Mouse (Mus musculus) hindbrain, embryonic 14.5 days (tissue): ENCODE results near the gene Aqp8. TPM values are rescaled to one million over a fixed set of nuclear protein-coding genes. Genes with fewer than 3 reads are reported as not detected.

Source experiments
- ATAC-seq: fragments of 200-750 bp; cut with Nextera tagmentation; 2 replicates; pipeline ENCODE4 v1.8.0; 2017; ENCODE audit warnings: moderate number of reproducible peaks, mild to moderate bottlenecking, moderate TSS enrichment, moderate library complexity; ENCODE audit not compliant: low FRiP score
- DNase-seq: peaks from one replicate; pipeline ENCODE4 v3.0.0-alpha.2; 2015; ENCODE audit warnings: low spot score
- H3K27ac ChIP-seq: fragments of 300-500 bp; sonication (generic); 2 replicates; pipeline ENCODE4 v1.5.1; 2014; ENCODE audit warnings: mild to moderate bottlenecking, moderate library complexity
- H3K27me3 ChIP-seq: fragments of 300-500 bp; sonication (generic); 2 replicates; pipeline ENCODE4 v1.6.1; 2014; ENCODE audit warnings: mild to moderate bottlenecking, low read length, mixed read lengths; ENCODE audit not compliant: control insufficient read depth, insufficient read depth
- H3K36me3 ChIP-seq: fragments of 300-500 bp; sonication (generic); replicated peaks from 2 replicates; pipeline ENCODE4 v1.6.1; 2014; ENCODE audit not compliant: control insufficient read depth, insufficient read depth
- H3K4me1 ChIP-seq: fragments of 300-500 bp; sonication (generic); replicated peaks from 2 replicates; pipeline ENCODE4 v1.6.1; 2014; ENCODE audit warnings: antibody characterized with exemption, low read length, mixed read lengths; ENCODE audit not compliant: control insufficient read depth, insufficient read depth
- H3K4me2 ChIP-seq: fragments of 300-500 bp; sonication (generic); replicated peaks from 2 replicates; pipeline ENCODE4 v1.6.1; 2014; ENCODE audit warnings: mild to moderate bottlenecking, moderate library complexity
- H3K4me3 ChIP-seq: fragments of 300-500 bp; sonication (generic); replicated peaks from 2 replicates; pipeline ENCODE4 v1.5.1; 2014; ENCODE audit warnings: mild to moderate bottlenecking, low read length
- H3K9ac ChIP-seq: fragments of 300-500 bp; sonication (generic); 2 replicates; pipeline ENCODE4 v1.6.1; 2014
- H3K9me3 ChIP-seq: fragments of 300-500 bp; sonication (generic); 2 replicates; pipeline ENCODE4 v1.6.1; 2016; ENCODE audit warnings: low read length; ENCODE audit not compliant: control insufficient read depth
- WGBS: fragments of 180-500 bp; shearing (Covaris S2); extraction: QIAGEN DNeasy Blood & Tissue Kit; methylation state at CpG from one replicate; pipeline ENCODE4 v1.1.7; 2014; 5-methylcytosine and 5-hydroxymethylcytosine counted together
- polyA plus RNA-seq: library from polyadenylated mRNA; unstranded; fragments of >200 nt; fragmentation: Nextera tagmentation; extraction: Ambion mirVana; gene quantifications from 2 replicates; pipeline ENCODE4 v1.2.1, GENCODE M21; 2014

Gene Aqp8
- polyA plus RNA-seq, 1 experiment from 2014 or later = not detected

- Histone ChIP-seq H3K4me3 (no peak overlapping the region), H3K4me2 (no peak overlapping the region), H3K36me3 (peaks cover 38% of the 10 kb centered on the region), H3K27me3 (no peaks in the 10 kb centered on the region), H3K27ac (no peak overlapping the region), H3K4me1 (no peaks in the 10 kb centered on the region), H3K9me3 (0 out of 2 replicates have a peak, but pooled peaks cover 8% of the 10 kb centered on the region), H3K9ac (no peak overlapping the region)
- DNase-seq (no peak), ATAC-seq (no peak)
- 65% methylated on average over 4 of the region's 4 CpGs for WGBS
Observed at GRCm38 (mm10) chr7:123431206-123431605, 30.9 kb upstream of the Aqp8 start.

DNA sequence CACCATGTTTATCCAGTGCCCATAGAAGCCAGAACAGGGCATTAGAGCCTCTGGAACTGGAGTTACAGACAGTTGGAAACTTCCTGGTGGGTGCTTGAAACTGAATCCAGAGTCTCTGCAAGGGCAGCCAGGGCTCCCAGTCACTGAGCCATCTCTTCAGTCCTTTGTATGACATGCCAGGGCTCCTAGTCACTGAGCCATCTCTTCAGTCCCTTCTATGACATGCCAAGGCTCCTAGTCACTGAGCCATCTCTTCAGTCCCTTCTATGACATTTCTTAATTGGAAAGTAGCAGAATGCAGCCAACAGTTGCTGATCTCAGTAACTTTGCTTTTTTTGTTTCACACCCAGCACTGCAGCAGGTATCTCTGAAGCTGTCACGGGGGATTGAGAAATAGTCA is 20.0 kb upstream of the Aqp8 start:
- H3K27me3 ChIP-seq = no peaks in the 10 kb centered on the region
- H3K9ac ChIP-seq = no peak overlapping the region
- 85% methylated on average over 1 of the region's 1 CpGs for WGBS
- no peak overlapping the region for H3K4me2 ChIP-seq
- H3K36me3 ChIP-seq = no peaks in the 10 kb centered on the region
- ATAC-seq (no peak), DNase-seq (no peak)
- H3K4me1 ChIP-seq = no peaks in the 10 kb centered on the region
- H3K27ac ChIP-seq = no peak overlapping the region
- 0 out of 2 replicates have a peak, but pooled peaks cover 2% of the 10 kb centered on the region for H3K9me3 ChIP-seq
- no peak overlapping the region for H3K4me3 ChIP-seq

DNA sequence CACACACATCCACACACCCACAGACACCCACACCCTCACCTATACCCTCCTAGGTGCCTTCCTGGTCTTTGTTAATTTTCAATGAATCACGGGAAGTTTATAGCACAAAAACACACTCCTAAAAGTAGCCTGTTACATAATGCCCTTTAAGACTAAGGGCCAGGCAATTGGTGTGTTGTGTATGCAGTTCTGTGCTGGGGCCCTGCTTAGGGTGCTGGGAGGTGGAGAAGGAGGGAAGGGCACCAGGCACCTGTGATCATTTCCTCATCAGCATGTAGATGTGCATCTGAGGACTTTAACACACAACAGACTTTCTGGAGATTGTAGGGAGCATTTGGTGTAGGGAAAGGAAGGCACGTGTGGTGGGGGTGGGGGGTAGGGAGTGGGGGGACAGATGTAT is 13.3 kb upstream of the Aqp8 start:
- H3K4me2 ChIP-seq = no peak overlapping the region
- WGBS = 95% methylated on average over 2 of the region's 2 CpGs
- H3K4me1 ChIP-seq = no peaks in the 10 kb centered on the region

DNA sequence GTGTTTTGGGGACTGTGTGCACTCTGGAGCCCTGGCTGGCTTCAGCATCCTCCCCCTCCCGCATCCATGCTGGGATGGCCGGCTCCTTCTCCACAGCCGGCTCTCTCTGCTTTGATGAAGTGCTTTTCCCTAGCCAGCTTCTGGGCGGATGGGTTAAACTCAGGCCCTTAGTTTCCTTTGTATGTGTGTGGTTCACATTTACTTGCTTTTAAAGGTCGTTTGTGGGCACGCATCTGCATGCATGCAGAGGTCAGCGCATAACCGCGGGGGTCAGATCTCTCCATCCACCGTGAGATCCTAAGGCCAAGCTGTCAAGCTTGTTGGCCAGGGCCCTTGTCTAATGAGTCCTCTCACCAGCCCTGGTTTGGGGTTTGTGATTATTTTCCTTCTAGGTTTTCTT is 12.4 kb upstream of the Aqp8 start:
- H3K4me2 ChIP-seq = no peak overlapping the region
- H3K9me3 ChIP-seq = no peaks in the 10 kb centered on the region
- no peak overlapping the region for H3K27ac ChIP-seq
- no peaks in the 10 kb centered on the region for H3K27me3 ChIP-seq
- H3K4me3 ChIP-seq = no peak overlapping the region
- no peak overlapping the region for H3K9ac ChIP-seq
- WGBS = 59% methylated on average over 10 of the region's 10 CpGs
- H3K36me3 ChIP-seq = no peaks in the 10 kb centered on the region
- ATAC-seq (no peak), DNase-seq (no peak)
- no peaks in the 10 kb centered on the region for H3K4me1 ChIP-seq

More for the DNA sequence above, 13.3 kb upstream of the Aqp8 start:
- ATAC-seq (no peak), DNase-seq (no peak)
- H3K27ac ChIP-seq = no peak overlapping the region
- H3K27me3 ChIP-seq = no peaks in the 10 kb centered on the region
- H3K9ac ChIP-seq = no peak overlapping the region
- no peaks in the 10 kb centered on the region for H3K36me3 ChIP-seq
- no peaks in the 10 kb centered on the region for H3K9me3 ChIP-seq
- no peak overlapping the region for H3K4me3 ChIP-seq

DNA sequence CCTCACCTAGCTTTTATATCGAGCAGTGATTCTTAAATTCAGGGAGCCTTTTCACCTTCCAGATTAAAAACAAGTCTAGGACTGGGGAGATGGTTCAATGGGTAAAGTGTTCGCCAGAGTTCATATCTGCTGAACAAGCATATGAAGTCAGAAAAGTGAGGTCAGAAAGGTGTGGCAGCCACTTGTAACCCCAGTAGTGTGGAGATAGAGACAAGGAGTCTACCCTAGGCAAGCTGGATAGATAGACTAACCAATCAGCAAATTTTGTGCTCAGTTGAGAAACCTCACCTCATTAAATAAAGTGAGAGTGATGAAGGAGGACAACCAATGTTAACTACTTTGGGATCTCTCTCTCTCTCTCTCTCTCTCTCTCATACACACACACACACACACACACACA is 11.6 kb upstream of the Aqp8 start:
- no peak overlapping the region for H3K4me2 ChIP-seq
- DNase-seq = no peak
- no peaks in the 10 kb centered on the region for H3K9me3 ChIP-seq
- no peaks in the 10 kb centered on the region for H3K36me3 ChIP-seq
- no peak for ATAC-seq
- no peak overlapping the region for H3K4me3 ChIP-seq
- H3K27ac ChIP-seq = no peak overlapping the region
- whole genome bisulfite sequencing = 91% methylated on average over 2 of the region's 2 CpGs
- H3K4me1 ChIP-seq = no peaks in the 10 kb centered on the region
- H3K9ac ChIP-seq = no peak overlapping the region
- no peaks in the 10 kb centered on the region for H3K27me3 ChIP-seq

- DNase-seq (no peak), ATAC-seq (no peak)
- Histone ChIP-seq H3K36me3 (no peaks in the 10 kb centered on the region), H3K4me1 (no peaks in the 10 kb centered on the region), H3K9me3 (no peaks in the 10 kb centered on the region), H3K9ac (no peak overlapping the region), H3K4me3 (no peak overlapping the region), H3K4me2 (no peak overlapping the region), H3K27me3 (no peaks in the 10 kb centered on the region), H3K27ac (no peak overlapping the region)
- WGBS = 89% methylated on average over 6 of the region's 6 CpGs
Observed at GRCm38 (mm10) chr7:123452551-123452950, 9.5 kb upstream of the Aqp8 start.

DNA sequence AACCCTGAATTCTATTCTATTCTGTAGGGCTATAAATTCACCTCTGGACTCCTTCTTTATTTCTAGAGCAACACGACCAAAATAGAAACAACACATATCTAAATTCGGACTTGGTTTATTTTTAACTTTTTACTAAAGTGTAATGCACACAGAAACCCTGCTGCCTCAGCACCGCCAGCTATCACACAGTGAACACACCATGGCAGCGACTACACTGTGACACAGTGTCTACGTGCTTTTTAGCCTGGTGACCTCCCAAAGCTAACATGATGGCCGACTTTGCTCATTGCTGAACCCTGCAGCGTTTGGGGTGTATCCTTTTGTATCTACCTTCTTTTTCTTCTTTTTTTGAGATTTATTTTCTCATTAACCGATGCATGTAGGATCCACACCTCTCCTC is 9.0 kb upstream of the Aqp8 start:
- no peak for ATAC-seq

GRCm38 (mm10) chr7:123455088-123455487 is 7.0 kb upstream of the Aqp8 start:
- ATAC-seq (no peak), DNase-seq (no peak)
- Histone ChIP-seq H3K27me3 (no peaks in the 10 kb centered on the region), H3K9ac (no peak overlapping the region), H3K9me3 (no peaks in the 10 kb centered on the region), H3K4me1 (no peaks in the 10 kb centered on the region), H3K36me3 (no peaks in the 10 kb centered on the region), H3K27ac (no peak overlapping the region), H3K4me2 (no peak overlapping the region), H3K4me3 (no peak overlapping the region)
- WGBS = 92% methylated on average over 3 of the region's 3 CpGs

More for the DNA sequence above, 9.0 kb upstream of the Aqp8 start:
- no peaks in the 10 kb centered on the region for H3K27me3 ChIP-seq
- WGBS = 91% methylated on average over 8 of the region's 8 CpGs
- H3K4me3 ChIP-seq = no peak overlapping the region
- no peaks in the 10 kb centered on the region for H3K36me3 ChIP-seq
- no peak overlapping the region for H3K27ac ChIP-seq
- H3K9me3 ChIP-seq = no peaks in the 10 kb centered on the region
- H3K4me2 ChIP-seq = no peak overlapping the region
- DNase-seq = no peak
- H3K4me1 ChIP-seq = no peaks in the 10 kb centered on the region
- H3K9ac ChIP-seq = no peak overlapping the region

DNA sequence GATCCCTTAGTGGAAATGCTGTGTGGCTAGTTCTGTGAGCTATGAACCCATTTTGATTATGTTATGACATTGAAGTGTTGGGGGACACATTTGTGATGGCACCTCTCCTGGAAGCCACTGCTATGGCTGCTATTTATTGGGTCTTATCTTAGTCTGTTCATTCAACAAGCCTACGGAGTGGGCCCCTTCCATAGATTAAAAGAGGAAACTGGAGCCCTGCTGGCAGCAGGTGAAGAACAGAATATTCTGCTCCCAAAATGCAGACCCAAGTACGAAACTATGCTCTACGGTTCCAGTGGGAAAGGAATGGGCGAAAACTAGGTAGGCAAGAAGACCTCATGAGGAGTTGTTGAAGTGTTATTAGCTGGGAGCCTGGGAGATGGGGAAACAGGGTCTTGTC is 3.8 kb upstream of the Aqp8 start:
- no peak overlapping the region for H3K9ac ChIP-seq
- no peaks in the 10 kb centered on the region for H3K4me1 ChIP-seq
- no peaks in the 10 kb centered on the region for H3K9me3 ChIP-seq
- 90% methylated on average over 4 of the region's 4 CpGs for WGBS
- no peak overlapping the region for H3K4me3 ChIP-seq
- no peak overlapping the region for H3K4me2 ChIP-seq
- DNase-seq = no peak
- H3K27ac ChIP-seq = no peak overlapping the region
- no peaks in the 10 kb centered on the region for H3K27me3 ChIP-seq
- no peak for ATAC-seq
- no peaks in the 10 kb centered on the region for H3K36me3 ChIP-seq

- Histone ChIP-seq H3K9me3 (no peaks in the 10 kb centered on the region), H3K27ac (no peak overlapping the region), H3K9ac (no peak overlapping the region), H3K36me3 (no peaks in the 10 kb centered on the region), H3K4me3 (no peak overlapping the region), H3K4me1 (no peaks in the 10 kb centered on the region), H3K4me2 (no peak overlapping the region), H3K27me3 (no peaks in the 10 kb centered on the region)
- 91% methylated on average over 4 of the region's 4 CpGs for WGBS
- DNase-seq (no peak), ATAC-seq (no peak)
Observed at GRCm38 (mm10) chr7:123459247-123459646, 2.8 kb upstream of the Aqp8 start.
